Mouse (Mus musculus): ENCODE results near the gene Atg7.

Gene Atg7

GRCm38 (mm10) chr6:114909801-114910200, 266.9 kb downstream of the Atg7 start:
- no peak for DNase-seq
